Mouse (Mus musculus) c-Kit-positive CD71-positive TER-119-positive erythroid progenitor cells, embryonic 14.5 days (primary cell): ENCODE measurements around the gene Krt8.
"Not testable (repeated sequence)": the region's sequence is repeated elsewhere in the genome, so short reads cannot be mapped to it uniquely, and the experiment has no call there.

Source experiments
- DNase-seq: peaks from one replicate; pipeline ENCODE4 v3.0.0-alpha.2; 2013; ENCODE audit warnings: low spot score

Krt8 gene

DNA sequence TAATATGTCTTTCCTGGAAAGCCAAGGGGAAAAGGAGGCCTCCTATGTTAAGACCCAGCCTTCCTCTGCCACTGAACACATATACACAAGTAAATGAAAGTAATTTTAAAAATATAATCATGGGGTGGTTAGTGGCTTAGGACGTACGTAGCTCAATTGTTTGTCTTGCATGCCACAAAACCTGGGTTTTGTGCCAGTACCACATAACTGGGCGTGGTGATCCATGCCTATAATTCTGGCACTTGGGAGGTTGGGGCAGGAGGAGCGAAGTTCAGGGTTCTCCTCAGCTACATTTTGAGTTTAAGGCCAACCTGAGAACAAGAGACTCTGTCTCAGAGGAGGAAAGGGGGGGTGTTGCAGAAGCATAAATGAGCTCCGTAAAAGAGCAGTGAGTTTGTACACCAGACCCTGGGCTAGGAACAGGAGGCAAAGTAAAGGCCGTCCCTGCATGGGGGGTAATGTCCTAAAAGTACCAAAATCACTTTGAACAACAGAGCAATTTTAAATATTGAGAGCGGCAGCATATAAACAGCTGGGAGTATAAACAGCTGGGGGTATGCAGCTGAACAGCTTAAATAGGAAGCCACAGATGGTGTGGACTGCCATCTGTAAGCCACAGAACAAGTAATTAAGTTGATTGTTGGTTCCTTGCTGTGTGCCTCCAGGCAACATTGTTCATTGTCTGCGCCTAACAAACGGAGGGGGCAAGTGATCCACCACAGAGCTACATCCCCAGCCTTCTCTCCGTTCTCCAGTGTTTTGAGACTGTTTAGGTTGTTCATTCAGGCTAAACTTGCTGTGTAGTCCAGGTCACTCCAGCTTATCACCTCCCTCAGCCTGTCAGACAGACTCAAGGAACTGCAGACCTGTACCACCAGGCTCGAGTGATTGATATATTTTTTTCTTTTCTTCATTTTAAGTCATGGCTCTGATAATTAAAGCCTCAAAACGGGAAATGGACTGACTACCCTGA lies 3.1 kb upstream of the Krt8 start:
- no peak for DNase-seq

DNA sequence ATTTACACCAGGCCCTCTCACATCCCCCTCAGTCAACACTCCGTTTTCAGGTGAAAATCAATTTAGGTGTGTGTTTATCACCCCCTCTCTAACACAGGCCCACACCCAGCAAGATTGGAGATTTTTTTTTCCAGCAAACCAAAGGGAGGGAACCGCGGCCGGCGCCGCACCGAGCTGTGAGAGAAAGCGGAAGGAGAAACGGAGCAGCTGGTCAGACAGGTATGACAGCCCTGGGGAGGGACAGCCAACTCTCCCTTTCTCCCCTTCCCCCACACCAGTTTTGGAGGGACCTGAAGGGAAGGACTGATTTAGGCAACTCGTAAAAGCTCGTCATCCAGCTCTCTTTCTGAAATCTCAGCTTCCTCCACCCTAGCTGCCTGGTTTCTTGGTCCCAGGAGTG lies 2.0 kb upstream of the Krt8 start:
- no peak for DNase-seq

DNA sequence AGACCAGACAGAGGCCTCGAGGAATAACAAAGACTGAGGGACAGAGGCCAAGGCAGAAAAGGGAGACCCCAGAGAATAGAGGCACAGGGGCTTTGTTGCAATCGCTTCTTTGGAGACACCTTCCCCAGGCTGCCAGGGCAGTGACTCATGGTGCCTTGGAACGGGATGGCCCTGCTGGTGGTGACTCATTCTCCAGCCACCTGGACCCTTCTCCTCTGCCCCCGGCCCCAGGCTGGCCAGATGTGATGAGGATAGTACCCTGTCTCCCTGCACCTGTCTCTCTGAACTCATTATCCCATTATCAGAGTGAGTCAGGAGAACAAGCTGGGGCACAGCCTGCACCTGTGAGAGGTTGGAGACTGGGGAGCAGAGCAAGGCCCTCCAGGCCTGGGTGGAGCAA lies 1.0 kb upstream of the Krt8 start:
- no peak for DNase-seq

DNA sequence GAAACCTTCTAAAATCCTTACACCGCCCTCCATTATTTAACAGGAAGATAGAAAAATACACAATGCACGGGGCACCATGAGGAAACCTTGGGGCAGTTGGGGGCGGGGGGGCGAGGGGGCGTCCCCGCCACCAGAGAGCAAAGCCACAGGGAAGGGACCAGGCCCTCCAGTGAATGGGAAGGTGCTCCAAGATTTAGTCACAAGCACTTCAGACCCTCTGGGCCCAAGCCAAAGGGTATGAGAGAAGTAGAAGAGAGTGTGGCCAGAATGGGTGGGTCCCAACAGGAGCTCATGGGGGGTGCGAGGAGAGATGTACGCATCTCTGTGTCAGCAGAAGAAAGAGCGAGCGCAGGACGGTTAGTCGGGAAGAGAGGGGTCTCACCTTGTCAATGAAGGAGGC lies 766 bp downstream of the Krt8 start:
- no peak for DNase-seq

DNA sequence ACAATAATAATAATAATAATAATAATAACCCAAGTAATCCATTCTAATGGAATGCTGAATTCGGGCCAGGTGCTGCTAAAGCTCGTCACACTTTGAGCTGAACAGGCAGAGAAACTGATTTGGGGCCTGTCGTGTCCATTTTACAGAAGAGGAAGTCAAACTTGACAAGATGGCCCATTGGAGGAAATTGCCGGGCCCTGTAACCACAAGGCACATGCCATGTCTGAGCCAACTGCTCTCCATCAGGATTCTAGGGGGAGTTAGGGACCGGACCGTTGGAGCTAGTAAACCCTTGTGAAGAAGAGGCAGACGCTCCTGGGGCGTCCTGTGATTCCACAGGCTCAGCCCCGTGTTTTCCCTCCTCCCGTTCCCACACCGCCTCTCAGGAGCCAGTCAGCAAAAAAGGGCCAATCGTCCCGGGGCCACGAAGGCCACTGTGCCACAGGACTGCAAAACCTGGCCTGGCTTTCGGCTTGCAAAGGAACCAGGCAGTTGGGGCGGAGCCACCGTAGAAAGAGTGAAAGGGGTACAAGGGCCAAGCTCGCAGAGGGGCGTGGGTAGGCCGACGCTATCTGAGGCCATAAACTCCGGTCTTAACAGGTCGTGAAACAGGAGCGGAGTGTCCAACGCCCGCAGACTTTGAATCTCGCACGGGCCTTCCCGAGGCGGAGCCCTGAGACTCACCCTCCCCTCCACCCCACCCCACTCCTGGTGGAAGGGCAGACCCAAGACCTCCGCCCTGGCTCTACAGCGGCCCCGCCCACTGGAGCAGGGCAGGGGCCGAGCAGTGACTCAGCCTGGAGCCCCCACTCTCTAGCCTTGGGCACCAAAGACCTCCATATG lies 1.4 kb downstream of the Krt8 start:
- DNase-seq: no peak

DNA sequence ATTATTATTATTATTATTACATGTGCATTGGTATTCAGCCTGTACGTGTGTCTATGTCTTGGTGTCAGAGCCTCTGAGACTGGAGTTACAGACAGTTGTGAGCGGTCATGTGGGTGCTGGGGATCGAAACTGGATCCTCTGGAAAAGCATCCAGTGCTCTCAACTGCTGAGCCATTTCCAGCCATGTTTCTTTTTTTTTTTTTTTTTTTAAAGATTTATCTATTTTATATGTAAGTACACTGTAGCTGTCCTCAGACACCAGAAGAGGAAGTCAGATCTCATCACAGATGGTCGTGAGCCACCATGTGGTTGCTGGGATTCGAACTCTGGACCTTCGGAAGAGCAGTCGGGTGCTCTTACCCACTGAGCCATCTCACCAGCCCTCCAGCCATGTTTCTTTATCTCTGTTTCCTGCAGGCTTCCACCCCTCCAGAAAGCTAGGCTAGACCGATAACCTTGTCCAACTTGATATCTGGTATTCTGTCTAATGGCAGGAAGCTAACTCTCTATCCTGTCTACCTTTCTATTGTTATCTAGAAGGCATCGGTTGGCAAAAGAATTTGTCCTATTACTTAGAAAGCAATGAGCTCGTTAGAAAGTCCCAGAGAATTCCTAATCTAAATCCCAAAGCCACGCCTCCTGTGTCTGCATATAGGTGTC lies 4.5 kb downstream of the Krt8 start:
- DNase-seq: no peak

DNA sequence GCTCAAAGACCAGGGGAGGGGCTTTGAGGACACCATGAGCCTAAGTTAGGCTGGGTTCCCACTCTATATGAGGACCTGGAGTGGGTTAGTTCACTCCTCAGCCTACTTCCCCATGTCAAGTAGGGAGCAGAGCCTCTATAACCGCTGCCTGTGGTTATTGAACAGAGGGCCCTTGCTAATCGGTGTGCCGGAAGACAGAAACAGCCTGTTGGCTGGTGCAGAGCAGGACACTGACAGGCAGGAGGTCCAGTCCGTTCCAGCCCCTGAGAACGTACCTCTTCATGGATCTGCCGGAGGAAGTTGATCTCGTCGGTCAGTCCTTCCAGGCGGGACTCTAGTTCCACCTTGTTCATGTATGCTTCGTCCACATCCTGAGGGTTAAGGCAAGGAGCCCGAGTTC lies 5.1 kb downstream of the Krt8 start:
- DNase-seq: no peak

DNA sequence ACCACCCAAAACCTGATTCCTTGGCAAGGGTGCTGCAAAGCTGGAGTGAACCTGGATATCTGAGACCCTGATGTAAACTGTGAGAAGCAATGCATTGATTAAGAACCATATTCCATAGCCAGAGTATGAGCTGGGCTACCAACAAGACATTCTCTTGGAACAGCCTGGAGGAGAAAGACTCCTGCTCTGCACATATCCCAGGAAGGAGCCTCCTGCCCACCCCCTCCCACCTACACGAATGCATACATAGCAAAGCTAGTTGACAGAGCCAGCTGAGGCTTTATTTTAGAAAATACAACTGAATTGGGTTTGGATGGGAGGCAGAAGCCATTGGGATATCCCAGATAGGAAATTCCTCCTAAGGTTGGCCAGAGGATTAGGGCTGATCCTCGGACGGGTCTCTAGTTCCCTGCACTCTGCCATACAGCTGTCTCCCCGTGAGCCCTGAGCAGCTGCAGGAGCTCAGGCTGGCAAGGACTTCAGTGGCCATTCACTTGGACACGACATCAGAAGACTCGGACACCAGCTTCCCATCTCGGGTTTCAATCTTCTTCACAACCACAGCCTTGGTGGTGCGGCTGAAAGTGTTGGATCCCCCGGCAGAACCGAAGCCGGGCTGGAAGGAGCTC lies 7.7 kb downstream of the Krt8 start:
- DNase-seq: not testable (repeated sequence)

DNA sequence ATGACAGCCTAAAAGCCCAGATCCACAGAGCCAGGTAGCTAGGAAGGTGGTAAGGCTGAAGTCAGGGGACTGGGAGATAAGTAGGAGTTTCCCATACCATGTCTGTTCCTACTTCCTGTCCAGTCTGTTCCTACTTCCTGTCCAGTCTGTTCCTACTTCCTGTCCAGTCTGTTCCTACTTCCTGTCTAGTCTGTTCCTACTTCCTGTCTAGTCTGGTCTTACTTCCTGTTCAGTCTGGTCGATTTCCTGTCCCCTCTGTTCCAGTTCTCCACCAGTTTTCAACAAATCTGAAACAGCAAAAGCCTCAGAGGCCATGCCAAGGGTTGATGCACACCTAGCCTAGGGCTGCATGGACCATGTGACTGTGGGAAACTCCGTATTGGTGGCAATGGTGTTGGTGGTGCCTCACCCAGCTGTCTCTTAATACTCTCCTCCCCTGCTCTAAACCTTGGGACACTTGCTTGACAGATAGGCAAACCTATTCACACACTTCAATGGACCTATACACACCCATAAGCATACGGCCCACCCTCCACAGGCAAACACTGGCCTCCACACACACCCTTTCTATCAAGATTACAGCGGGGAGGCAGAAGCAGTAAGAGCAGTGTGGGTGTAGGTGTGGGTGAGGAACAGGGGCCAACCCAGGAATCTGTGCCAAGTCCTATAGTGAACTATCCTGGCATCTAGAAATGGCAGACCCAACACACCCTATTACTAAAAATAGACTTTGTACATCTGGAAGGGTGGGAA lies 8.6 kb downstream of the Krt8 start:
- no peak for DNase-seq

DNA sequence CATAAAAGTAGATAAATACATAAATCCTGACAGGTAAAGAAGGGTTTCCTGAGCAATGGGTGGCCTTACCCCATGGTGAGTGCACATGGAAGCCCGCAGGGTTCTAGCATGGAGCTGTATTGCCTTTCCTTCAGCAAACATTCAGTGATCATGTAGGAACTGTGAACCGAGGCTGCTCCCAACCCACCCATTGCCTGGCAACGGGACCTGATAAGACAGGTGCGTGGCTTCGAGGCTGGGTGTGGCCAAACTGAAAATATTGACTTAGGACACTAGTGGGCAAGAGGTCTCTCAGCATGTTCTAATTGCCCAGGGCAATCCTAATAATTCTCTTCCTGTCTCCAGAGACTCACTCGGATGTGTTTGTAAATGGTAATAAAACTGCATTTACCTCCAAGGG lies 9.9 kb downstream of the Krt8 start:
- no peak for DNase-seq

DNA sequence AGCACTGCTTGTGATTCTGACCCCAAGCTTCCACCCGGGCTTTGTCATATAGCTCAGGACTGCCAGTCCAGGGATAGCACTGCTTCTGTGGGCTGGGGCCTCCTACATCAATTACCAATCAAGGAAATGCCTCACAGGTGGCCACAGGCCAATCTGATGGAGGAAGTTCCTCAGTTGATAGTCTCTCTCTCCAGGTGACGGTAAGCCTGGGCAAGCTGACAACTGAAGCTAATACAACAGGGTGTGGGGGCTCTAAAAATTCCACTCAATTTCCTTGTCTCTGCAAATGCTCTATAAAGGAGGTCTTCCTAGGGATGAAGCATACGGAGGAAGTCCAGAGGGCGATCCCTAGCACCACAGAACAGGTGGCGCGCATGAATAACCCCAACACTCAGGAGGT lies 13.3 kb downstream of the Krt8 start:
- no peak for DNase-seq

DNA sequence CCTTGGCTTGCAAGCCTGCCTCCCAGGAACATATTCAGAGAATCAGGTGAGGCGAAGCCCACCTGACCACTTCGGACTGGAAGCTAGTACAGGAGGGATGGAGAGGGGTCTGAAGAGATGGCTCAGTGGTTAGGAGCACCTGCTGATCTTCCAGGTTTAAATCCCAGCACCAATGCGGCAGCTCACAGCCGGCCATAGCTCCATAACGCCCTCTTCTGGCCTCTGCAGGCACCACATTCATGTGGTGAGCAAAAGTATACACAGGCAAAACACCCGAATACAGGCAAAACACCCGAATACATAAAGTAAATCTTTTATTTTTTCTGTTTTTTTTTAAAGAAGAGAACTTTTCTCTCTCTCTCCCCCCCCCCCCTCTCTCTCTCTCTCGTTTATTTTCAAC lies 15.6 kb downstream of the Krt8 start:
- no peak for DNase-seq

DNA sequence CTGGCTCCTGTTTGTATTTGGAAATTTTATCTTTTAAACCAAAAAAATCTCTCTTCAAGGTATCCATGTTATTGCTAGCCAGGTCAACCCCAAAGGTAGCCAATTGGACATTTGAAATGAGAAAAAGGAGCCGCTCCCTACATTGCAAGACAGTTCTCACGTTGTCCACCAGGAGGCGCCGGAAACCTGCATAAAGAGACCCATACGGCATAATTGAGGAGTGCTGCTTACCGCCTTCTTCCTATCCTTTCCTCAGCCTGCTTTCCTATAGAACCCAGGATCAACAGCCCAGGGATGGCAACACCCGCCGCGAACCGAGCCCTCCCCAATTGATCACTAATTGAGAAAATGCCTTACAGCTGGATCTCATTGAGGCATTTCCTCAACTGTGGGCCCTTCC lies 16.2 kb downstream of the Krt8 start:
- peak; percentile 74 for DNase-seq

DNA sequence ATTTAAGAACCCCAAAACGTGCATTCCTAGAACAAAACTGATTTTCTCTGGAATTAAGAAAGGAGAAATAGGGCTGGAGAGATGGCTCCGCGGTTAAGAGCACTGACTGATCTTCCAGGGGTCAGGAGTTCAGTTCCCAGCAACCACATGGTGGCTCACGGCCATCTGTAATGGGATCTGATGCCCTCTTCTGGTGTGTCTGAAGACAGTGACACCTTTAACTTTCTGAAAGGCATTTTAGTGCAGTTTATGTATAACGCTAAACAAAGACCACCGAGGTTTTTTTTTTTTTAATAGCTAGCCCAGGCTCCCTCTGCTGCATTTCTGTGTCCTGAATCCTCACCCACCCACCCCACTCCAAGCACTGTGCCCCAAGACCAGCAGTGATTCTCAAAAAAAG lies 19.5 kb downstream of the Krt8 start:
- DNase-seq: no peak

DNA sequence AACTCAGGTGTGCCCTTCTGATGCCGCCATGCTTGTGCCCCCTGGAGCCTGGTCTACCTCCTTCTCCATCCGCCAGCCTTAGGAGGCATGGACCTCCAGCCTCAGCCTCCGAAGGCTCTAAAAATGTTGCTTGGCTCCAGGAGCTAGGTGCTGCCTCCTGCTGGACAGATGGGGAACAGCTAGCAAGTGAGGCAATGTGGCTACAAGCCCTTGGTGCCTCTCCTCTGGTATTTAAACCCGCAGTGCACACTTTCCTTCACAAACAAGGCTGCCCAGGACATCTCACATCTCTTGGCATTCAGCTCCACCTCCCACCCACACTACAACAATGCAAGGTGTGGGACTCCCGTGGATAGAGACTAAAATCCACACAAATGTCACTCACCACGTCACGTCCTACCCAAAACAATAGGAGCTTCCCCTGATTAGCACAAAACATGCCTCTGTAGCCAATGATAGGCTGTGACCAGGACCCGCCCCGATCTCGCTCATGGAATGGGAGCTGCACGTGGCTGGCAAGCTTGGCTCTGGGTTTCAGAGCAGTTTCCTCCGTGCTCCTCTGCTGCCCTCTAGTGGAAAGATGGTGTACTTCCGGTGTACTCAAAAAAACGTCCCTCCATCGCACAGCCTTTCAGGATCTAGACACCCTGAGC lies 20.2 kb downstream of the Krt8 start:
- peak; percentile 92 for DNase-seq

DNA sequence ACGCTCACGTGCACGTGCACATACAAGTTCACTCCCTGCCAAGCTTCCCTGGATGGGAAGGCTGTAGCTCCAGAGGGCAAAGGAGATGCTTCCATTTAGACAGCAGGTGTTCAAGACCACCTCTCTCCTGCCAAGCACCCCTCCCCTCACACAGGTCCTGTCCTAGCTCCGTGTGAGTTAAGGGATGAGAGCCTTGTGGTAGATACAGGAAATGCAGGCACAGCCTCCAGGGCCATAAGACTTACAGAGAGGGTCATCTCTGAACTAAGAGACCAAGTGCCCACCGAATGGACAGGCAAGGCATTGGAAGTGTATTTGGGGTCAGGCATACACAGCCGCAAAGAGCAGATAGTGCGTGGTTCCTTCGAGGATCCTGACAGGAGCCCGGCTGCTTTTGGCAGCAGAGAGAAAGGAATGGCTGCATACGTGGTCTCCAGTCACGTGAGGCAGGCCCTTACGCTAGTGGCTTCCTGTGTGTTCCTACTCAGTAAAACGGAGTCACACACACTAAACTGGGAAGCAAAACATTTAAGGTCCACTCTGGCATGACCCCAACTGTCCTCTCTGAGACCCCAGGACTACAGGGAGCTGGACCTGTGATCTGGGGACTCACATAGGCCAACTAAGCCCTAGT lies 20.9 kb downstream of the Krt8 start:
- no peak for DNase-seq

DNA sequence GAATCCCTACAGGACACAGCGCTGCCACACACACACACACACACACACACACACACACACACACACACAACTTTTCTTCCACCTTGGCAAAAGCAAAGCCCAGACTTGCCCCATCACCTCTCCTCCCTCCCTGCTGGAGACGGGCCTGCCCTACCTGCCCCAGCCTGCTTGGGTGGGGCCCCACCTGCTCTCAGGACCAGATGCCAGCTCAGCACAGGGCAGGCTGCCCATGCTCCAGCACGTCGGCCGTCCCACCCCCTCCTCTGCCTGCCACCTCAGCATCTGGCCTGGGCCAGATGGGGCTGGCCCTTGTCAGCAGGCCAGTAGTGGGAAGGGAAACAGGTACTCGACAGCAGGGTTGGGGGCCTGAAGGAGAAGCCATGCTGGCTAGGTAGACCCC lies 23.4 kb downstream of the Krt8 start:
- no peak for DNase-seq

DNA sequence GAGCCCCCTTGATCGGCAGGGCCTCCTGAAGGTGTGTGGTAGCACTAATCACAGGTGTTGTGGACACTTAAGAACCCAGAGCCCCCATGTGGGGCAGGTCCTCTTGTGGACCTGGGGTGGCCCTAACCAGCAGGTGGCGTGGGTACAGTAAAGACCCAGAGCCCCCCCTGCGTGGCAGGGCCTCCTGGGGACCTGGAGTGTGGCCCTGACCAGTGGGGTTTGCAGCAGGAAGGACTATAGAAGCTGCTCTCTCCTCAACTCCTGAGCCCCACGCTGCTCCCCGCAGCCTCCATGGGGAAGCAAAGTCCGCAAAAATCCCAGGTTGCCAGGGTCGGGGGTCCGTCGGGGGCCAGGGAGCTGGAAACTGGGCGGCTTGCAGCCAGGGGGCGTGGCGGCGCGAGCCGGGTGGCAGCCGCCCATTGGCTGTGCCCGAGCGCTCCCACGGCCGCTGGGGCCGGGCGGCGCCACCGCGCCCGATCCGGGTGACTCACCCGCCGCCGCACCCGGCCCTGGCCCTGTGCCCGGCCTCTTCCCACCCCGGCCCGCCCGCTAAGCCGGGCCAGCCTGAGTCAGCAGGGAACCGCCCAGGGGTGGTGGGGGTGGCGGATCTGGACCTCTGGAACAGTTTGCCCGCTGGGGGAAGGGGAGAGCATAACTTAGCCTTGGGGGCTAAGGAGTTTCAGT lies 27.1 kb downstream of the Krt8 start:
- DNase-seq: peak; percentile 87

DNA sequence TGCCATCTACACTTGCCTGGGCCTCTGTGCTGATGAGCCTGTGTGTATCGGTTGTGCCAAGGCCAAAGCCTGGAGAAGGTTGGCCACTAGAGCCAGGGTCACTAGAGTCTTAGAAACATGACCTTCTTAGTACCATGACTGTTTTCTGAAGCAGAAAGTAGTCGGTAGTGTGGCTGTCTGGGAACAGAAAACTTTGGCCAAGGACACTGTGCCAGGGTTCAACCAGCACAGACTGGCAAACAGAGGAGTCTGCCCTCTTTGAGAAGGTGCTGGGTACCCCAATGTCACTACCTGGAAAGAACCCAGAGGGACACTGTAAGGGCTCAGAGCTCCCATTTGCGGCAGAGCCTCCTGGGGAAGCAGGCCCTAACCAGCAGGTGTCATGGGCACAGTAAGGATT lies 27.6 kb downstream of the Krt8 start:
- no peak for DNase-seq

DNA sequence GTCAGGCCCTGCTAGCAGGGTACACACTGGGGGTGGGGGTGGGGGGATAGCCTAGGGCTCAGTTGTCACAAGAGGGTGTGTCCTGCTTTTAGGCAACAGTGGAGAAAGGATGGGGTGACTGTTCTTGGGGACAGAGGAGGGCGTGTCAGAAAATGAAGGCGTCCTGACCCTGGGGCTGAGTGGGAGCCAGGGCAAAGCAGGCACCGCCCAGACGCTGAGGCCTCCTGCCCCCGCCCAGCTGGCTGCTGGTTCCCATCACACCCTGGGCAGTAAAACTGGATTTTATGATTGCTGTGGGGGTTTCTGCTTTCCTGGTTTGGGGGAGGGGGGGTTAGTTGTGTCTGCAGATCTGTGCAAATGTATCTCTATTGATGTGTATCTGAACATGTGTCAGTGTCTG lies 28.3 kb downstream of the Krt8 start:
- peak; percentile 74 for DNase-seq
